Mouse (Mus musculus): ENCODE results near the gene Gsdme. TPM values are rescaled to one million over a fixed set of nuclear protein-coding genes. Genes with fewer than 3 reads are reported as not detected.

Gene Gsdme
- total and polyA plus RNA-seq, 3 experiments = 0.02 to 0.76 TPM; not detected in 1

- TF ChIP-seq CTCF (IDR thresholded peaks at IDR 0.05; ENCODE audit: low read depth, low read length) (no peak), GATA1 (IDR thresholded peaks at IDR 0.05; ENCODE audit: borderline replicate concordance, low read length) (no peak), POLR2AphosphoS5 (IDR thresholded peaks at IDR 0.05; ENCODE audit: insufficient replicate concordance, low read depth, low read length) (no peak), GATA2 (IDR thresholded peaks at IDR 0.05; ENCODE audit: borderline replicate concordance, low read depth, low read length) (no peak), TAL1 (conservative IDR thresholded peaks at IDR 0.05; ENCODE audit: low read depth, low read length) (no peak)
- 0 out of 2 replicates have a peak, but pooled peaks cover 2% of the 10 kb centered on the region for H3K4me1 ChIP-seq (ENCODE audit: insufficient read depth, low read depth, low read length)
- H3K9me3 ChIP-seq (replicated peaks) = no peaks in the 10 kb centered on the region
- H3K27me3 ChIP-seq (ENCODE audit: insufficient read depth, low read length) = no peaks in the 10 kb centered on the region
- peaks cover 83% of the 10 kb centered on the region for H3K36me3 ChIP-seq (replicated peaks)
- H3K4me3 ChIP-seq (ENCODE audit: low read depth, low read length) = no peak overlapping the region
- DNase-seq (ENCODE audit: low spot score) (no peak), ATAC-seq (ENCODE audit: extremely low read depth, insufficient number of reproducible peaks, low FRiP score, poor library complexity, severe bottlenecking) (no peak)
Observed at GRCm38 (mm10) chr6:50187955-50188354, 75.7 kb downstream of the Gsdme start.

- Histone ChIP-seq H3K27me3 (ENCODE audit: insufficient read depth, low read length) (no peaks in the 10 kb centered on the region), H3K4me1 (ENCODE audit: insufficient read depth, low read depth, low read length) (no peaks in the 10 kb centered on the region), H3K4me3 (ENCODE audit: low read depth, low read length) (no peak overlapping the region), H3K36me3 (replicated peaks) (peaks cover 66% of the 10 kb centered on the region), H3K9me3 (replicated peaks) (no peaks in the 10 kb centered on the region)
- no peak for DNase-seq (ENCODE audit: low spot score)
- no peak for ATAC-seq (ENCODE audit: extremely low read depth, insufficient number of reproducible peaks, low FRiP score, poor library complexity, severe bottlenecking)
- TF ChIP-seq GATA2 (IDR thresholded peaks at IDR 0.05; ENCODE audit: borderline replicate concordance, low read depth, low read length) (no peak), POLR2AphosphoS5 (IDR thresholded peaks at IDR 0.05; ENCODE audit: insufficient replicate concordance, low read depth, low read length) (no peak), GATA1 (IDR thresholded peaks at IDR 0.05; ENCODE audit: borderline replicate concordance, low read length) (no peak), TAL1 (conservative IDR thresholded peaks at IDR 0.05; ENCODE audit: low read depth, low read length) (no peak), CTCF (IDR thresholded peaks at IDR 0.05; ENCODE audit: low read depth, low read length) (no peak)
Observed at GRCm38 (mm10) chr6:50180189-50180588, 83.5 kb downstream of the Gsdme start.

GRCm38 (mm10) chr6:50175736-50176135 lies 87.9 kb downstream of the Gsdme start:
- no peak for TF ChIP-seq TAL1 (conservative IDR thresholded peaks at IDR 0.05; ENCODE audit: low read depth, low read length)
- ATAC-seq (ENCODE audit: extremely low read depth, insufficient number of reproducible peaks, low FRiP score, poor library complexity, severe bottlenecking) = no peak
- Histone ChIP-seq H3K4me1 (ENCODE audit: insufficient read depth, low read depth, low read length) (no peaks in the 10 kb centered on the region), H3K9me3 (replicated peaks) (no peaks in the 10 kb centered on the region), H3K27me3 (ENCODE audit: insufficient read depth, low read length) (no peaks in the 10 kb centered on the region), H3K4me3 (ENCODE audit: low read depth, low read length) (no peak overlapping the region), H3K36me3 (replicated peaks) (peaks cover 43% of the 10 kb centered on the region)
- no peak for DNase-seq (ENCODE audit: low spot score)

GRCm38 (mm10) chr6:50169771-50170170 lies 93.9 kb downstream of the Gsdme start:
- DNase-seq (ENCODE audit: low spot score) (no peak), ATAC-seq (ENCODE audit: extremely low read depth, insufficient number of reproducible peaks, low FRiP score, poor library complexity, severe bottlenecking) (no peak)
- Histone ChIP-seq H3K4me3 (ENCODE audit: low read depth, low read length) (no peak overlapping the region), H3K4me1 (ENCODE audit: insufficient read depth, low read depth, low read length) (no peaks in the 10 kb centered on the region), H3K27me3 (ENCODE audit: insufficient read depth, low read length) (no peaks in the 10 kb centered on the region), H3K36me3 (replicated peaks) (peaks cover 55% of the 10 kb centered on the region), H3K9me3 (replicated peaks) (no peaks in the 10 kb centered on the region)
- TF ChIP-seq TAL1 (conservative IDR thresholded peaks at IDR 0.05; ENCODE audit: low read depth, low read length) (no peak), GATA2 (IDR thresholded peaks at IDR 0.05; ENCODE audit: borderline replicate concordance, low read depth, low read length) (no peak), GATA1 (IDR thresholded peaks at IDR 0.05; ENCODE audit: borderline replicate concordance, low read length) (no peak), POLR2AphosphoS5 (IDR thresholded peaks at IDR 0.05; ENCODE audit: insufficient replicate concordance, low read depth, low read length) (no peak), CTCF (IDR thresholded peaks at IDR 0.05; ENCODE audit: low read depth, low read length) (no peak)

- Histone ChIP-seq H3K4me1 (ENCODE audit: insufficient read depth, low read depth, low read length) (no peaks in the 10 kb centered on the region), H3K36me3 (replicated peaks) (peaks cover 56% of the 10 kb centered on the region), H3K27me3 (ENCODE audit: insufficient read depth, low read length) (no peaks in the 10 kb centered on the region), H3K9me3 (replicated peaks) (no peaks in the 10 kb centered on the region), H3K4me3 (ENCODE audit: low read depth, low read length) (no peak overlapping the region)
- ATAC-seq (ENCODE audit: extremely low read depth, insufficient number of reproducible peaks, low FRiP score, poor library complexity, severe bottlenecking) = no peak
- DNase-seq (ENCODE audit: low spot score) = no peak
- no peak for TF ChIP-seq POLR2AphosphoS5 (IDR thresholded peaks at IDR 0.05; ENCODE audit: insufficient replicate concordance, low read depth, low read length)
- no peak for TF ChIP-seq GATA2 (IDR thresholded peaks at IDR 0.05; ENCODE audit: borderline replicate concordance, low read depth, low read length)
- TF ChIP-seq GATA1 (IDR thresholded peaks at IDR 0.05; ENCODE audit: borderline replicate concordance, low read length) = no peak
- TF ChIP-seq TAL1 (conservative IDR thresholded peaks at IDR 0.05; ENCODE audit: low read depth, low read length) = no peak
- no peak for TF ChIP-seq CTCF (IDR thresholded peaks at IDR 0.05; ENCODE audit: low read depth, low read length)
Observed at GRCm38 (mm10) chr6:50168821-50169220, 94.8 kb downstream of the Gsdme start.

- Histone ChIP-seq H3K4me1 (ENCODE audit: insufficient read depth, low read depth, low read length) (no peaks in the 10 kb centered on the region), H3K27me3 (ENCODE audit: insufficient read depth, low read length) (no peaks in the 10 kb centered on the region), H3K9me3 (replicated peaks) (no peaks in the 10 kb centered on the region), H3K36me3 (replicated peaks) (peaks cover 56% of the 10 kb centered on the region), H3K4me3 (ENCODE audit: low read depth, low read length) (no peak overlapping the region)
- DNase-seq (ENCODE audit: low spot score) = no peak
- ATAC-seq (ENCODE audit: extremely low read depth, insufficient number of reproducible peaks, low FRiP score, poor library complexity, severe bottlenecking) = no peak
- TF ChIP-seq POLR2AphosphoS5 (IDR thresholded peaks at IDR 0.05; ENCODE audit: insufficient replicate concordance, low read depth, low read length) (no peak), GATA1 (IDR thresholded peaks at IDR 0.05; ENCODE audit: borderline replicate concordance, low read length) (no peak), GATA2 (IDR thresholded peaks at IDR 0.05; ENCODE audit: borderline replicate concordance, low read depth, low read length) (no peak), CTCF (IDR thresholded peaks at IDR 0.05; ENCODE audit: low read depth, low read length) (no peak), TAL1 (conservative IDR thresholded peaks at IDR 0.05; ENCODE audit: low read depth, low read length) (no peak)
Observed at GRCm38 (mm10) chr6:50163013-50163412, 100.6 kb downstream of the Gsdme start.

- Histone ChIP-seq H3K36me3 (replicated peaks) (peaks cover 55% of the 10 kb centered on the region), H3K4me1 (ENCODE audit: insufficient read depth, low read depth, low read length) (no peaks in the 10 kb centered on the region), H3K4me3 (ENCODE audit: low read depth, low read length) (no peak overlapping the region), H3K9me3 (replicated peaks) (no peaks in the 10 kb centered on the region), H3K27me3 (ENCODE audit: insufficient read depth, low read length) (no peaks in the 10 kb centered on the region)
- ATAC-seq (ENCODE audit: extremely low read depth, insufficient number of reproducible peaks, low FRiP score, poor library complexity, severe bottlenecking) = no peak
- no peak for DNase-seq (ENCODE audit: low spot score)
- TF ChIP-seq GATA2 (IDR thresholded peaks at IDR 0.05; ENCODE audit: borderline replicate concordance, low read depth, low read length) = no peak
Observed at GRCm38 (mm10) chr6:50159842-50160241, 103.8 kb downstream of the Gsdme start.
